10 mouse cellular contexts compared by ENCODE assay signal in the genomic region with DNA sequence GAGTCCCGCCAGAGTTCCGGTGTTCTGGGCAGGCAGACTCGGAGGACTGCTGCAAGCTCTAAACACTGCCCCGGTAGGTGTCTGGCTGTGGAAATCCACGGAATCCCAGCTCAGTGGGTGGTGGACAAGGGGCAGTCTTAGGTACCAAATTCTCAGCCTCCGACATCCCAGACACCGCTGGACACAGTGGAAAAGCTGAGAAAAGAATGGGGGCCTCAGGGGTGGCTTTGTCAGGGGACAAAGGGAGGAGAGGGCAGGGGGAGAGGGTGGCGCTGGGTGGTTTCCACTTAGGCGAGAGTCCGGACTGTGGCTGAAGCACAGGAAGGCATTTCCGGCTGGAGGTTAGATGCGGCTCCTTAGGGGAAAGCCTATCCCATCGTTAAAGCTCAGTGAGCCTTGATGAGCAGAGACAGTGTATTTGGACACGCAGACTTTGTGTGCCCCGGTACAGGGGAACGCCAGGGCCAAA.
DNase-seq lines count a peak whose midpoint lies in the region; ATAC-seq and TF ChIP-seq lines count a peak whose summit lies in the region.
"Had no signal": no experiment of that assay in that cellular context is flagged by ENCODE, and none has a peak within 500 bp of the region (broad histone marks: within the 10 kb centered on the region; RNA-seq: fewer than 3 reads in every experiment).

No protein-coding gene starts in this region.

- H3K4me2 ChIP-seq in neural tube, embryonic 11.5 days (ENCODE audit: low read depth): peak overlapping the region; percentile 39
- peak overlapping the region; percentile 56 for H3K4me2 ChIP-seq in forebrain, embryonic 14.5 days (ENCODE audit: low read length)
- no peak overlapping the region for H3K4me2 ChIP-seq in liver, postnatal 0 days (ENCODE audit: low read depth, low read length)

- no peak overlapping the region for H3K27ac ChIP-seq in neural tube, embryonic 11.5 days (ENCODE audit: low read depth, low read length)
- no peak overlapping the region for H3K27ac ChIP-seq in forebrain, embryonic 14.5 days (ENCODE audit: low read depth, low read length)
- H3K27ac ChIP-seq in midbrain, embryonic 10.5 days (replicated peaks): peak overlapping the region; percentile 82
- no peak overlapping the region for H3K27ac ChIP-seq in liver, postnatal 0 days (ENCODE audit: low read depth)

- WGBS in neural tube, embryonic 11.5 days: 49% methylated on average over 16 of the region's 16 CpGs
- WGBS in forebrain, embryonic 14.5 days: 12% methylated on average over 16 of the region's 16 CpGs
- 31% methylated on average over 16 of the region's 16 CpGs for WGBS in midbrain, embryonic 10.5 days
- 73% methylated on average over 16 of the region's 16 CpGs for WGBS in liver, postnatal 0 days (ENCODE audit: insufficient replicate concordance)

- H3K4me3 ChIP-seq in neural tube, embryonic 11.5 days (ENCODE audit: low read depth, low read length): peak overlapping the region; percentile 6; the same call in 1 of the 2 replicates
- H3K4me3 ChIP-seq in forebrain, embryonic 14.5 days (ENCODE audit: low read depth, low read length): peak overlapping the region; percentile 26
- peak overlapping the region; percentile 48 for H3K4me3 ChIP-seq in midbrain, embryonic 10.5 days
- H3K4me3 ChIP-seq in liver, postnatal 0 days (ENCODE audit: low read depth, low read length): no peak overlapping the region

- DNase-seq in neural tube, embryonic 11.5 days (ENCODE audit: low spot score): peak; percentile 29
- no peak for DNase-seq in neural tube, embryonic 10.5 days (ENCODE audit: extremely low spot score, low spot score)
- DNase-seq in forebrain, embryonic 14.5 days (ENCODE audit: low spot score): peak; percentile 27
- peak; percentile 46 for DNase-seq in midbrain, embryonic 10.5 days (ENCODE audit: low spot score)
- no peak for DNase-seq in liver, postnatal 0 days
- no peak for DNase-seq in urinary bladder, postnatal 36 days (ENCODE audit: low spot score in 2 of 2)
- DNase-seq: gastrocnemius, postnatal 14 days; kidney, adult 9 months had no signal

- H3K9me3 ChIP-seq in neural tube, embryonic 11.5 days (ENCODE audit: control insufficient read depth, low read length): no peaks in the 10 kb centered on the region
- no peaks in the 10 kb centered on the region for H3K9me3 ChIP-seq in forebrain, embryonic 14.5 days (replicated peaks; ENCODE audit: control insufficient read depth, low read length)
- H3K9me3 ChIP-seq in midbrain, embryonic 10.5 days (replicated peaks): no peaks in the 10 kb centered on the region
- no peaks in the 10 kb centered on the region for H3K9me3 ChIP-seq in liver, postnatal 0 days (ENCODE audit: low read length)

- H3K9ac ChIP-seq in neural tube, embryonic 11.5 days (ENCODE audit: low read length): peak overlapping the region; percentile 42
- H3K9ac ChIP-seq in forebrain, embryonic 14.5 days (ENCODE audit: low read length): peak overlapping the region; percentile 60
- no peak overlapping the region for H3K9ac ChIP-seq in liver, postnatal 0 days (replicated peaks)

- no peaks in the 10 kb centered on the region for H3K4me1 ChIP-seq in neural tube, embryonic 11.5 days (ENCODE audit: control insufficient read depth, insufficient read depth, low read length)
- no peaks in the 10 kb centered on the region for H3K4me1 ChIP-seq in forebrain, embryonic 14.5 days (ENCODE audit: control insufficient read depth, insufficient read depth, low read length)
- peaks cover 9% of the 10 kb centered on the region for H3K4me1 ChIP-seq in midbrain, embryonic 10.5 days
- H3K4me1 ChIP-seq in liver, postnatal 0 days (ENCODE audit: insufficient read depth): no peaks in the 10 kb centered on the region

- no peaks in the 10 kb centered on the region for H3K27me3 ChIP-seq in neural tube, embryonic 11.5 days (ENCODE audit: control insufficient read depth, insufficient read depth, low read length)
- no peaks in the 10 kb centered on the region for H3K27me3 ChIP-seq in forebrain, embryonic 14.5 days (replicated peaks; ENCODE audit: control insufficient read depth, insufficient read depth, low read length)
- H3K27me3 ChIP-seq in midbrain, embryonic 10.5 days (ENCODE audit: low read depth, poor library complexity, severe bottlenecking): no peaks in the 10 kb centered on the region
- no peaks in the 10 kb centered on the region for H3K27me3 ChIP-seq in liver, postnatal 0 days (ENCODE audit: insufficient read depth, low read length)

- no peak for TF ChIP-seq CTCF in liver, postnatal 0 days (IDR thresholded peaks at IDR 0.05; ENCODE audit: low read depth)

- TF ChIP-seq EP300 in liver, postnatal 0 days (IDR thresholded peaks at IDR 0.05; ENCODE audit: low read depth): no peak

- ATAC-seq in neural tube, embryonic 11.5 days (ENCODE audit: insufficient read depth, low FRiP score, low TSS enrichment): peak; percentile 71
- peak; percentile 77 for ATAC-seq in forebrain, embryonic 14.5 days
- ATAC-seq in erythroid progenitor cell, adult 5-6 weeks (replicated peaks; ENCODE audit: low FRiP score, poor library complexity, severe bottlenecking): no peak
- ATAC-seq in liver, postnatal 0 days: no peak
- ATAC-seq: activated CD4-positive, CD25-positive, alpha-beta regulatory T cell, adult 4 months had no signal

- H3K36me3 ChIP-seq in neural tube, embryonic 11.5 days (ENCODE audit: control insufficient read depth, insufficient read depth, low read length): no peaks in the 10 kb centered on the region
- H3K36me3 ChIP-seq in forebrain, embryonic 14.5 days (ENCODE audit: control insufficient read depth, insufficient read depth, low read length): no peaks in the 10 kb centered on the region
- no peaks in the 10 kb centered on the region for H3K36me3 ChIP-seq in midbrain, embryonic 10.5 days
- no peaks in the 10 kb centered on the region for H3K36me3 ChIP-seq in liver, postnatal 0 days (replicated peaks; ENCODE audit: insufficient read depth, low read length)

Comparison
In these comparisons a context has a peak if more than half of its experiments do, and no peak if none do; other contexts are left out.
1. DNase-seq: peak in neural tube, embryonic 11.5 days (single experiment), forebrain, embryonic 14.5 days (single experiment) and midbrain, embryonic 10.5 days (single experiment); none in neural tube, embryonic 10.5 days (single experiment), liver, postnatal 0 days (single experiment) and urinary bladder, postnatal 36 days (0 of 2).
2. ATAC-seq: peak in neural tube, embryonic 11.5 days (single experiment) and forebrain, embryonic 14.5 days (single experiment); none in erythroid progenitor cell, adult 5-6 weeks (single experiment) and liver, postnatal 0 days (single experiment).